Mouse (Mus musculus) splenic B cell, adult 2 months (primary cell): ENCODE data around the gene Anxa7.
A peak's percentile ranks its signal among the peaks of the same experiment; 100 is the strongest.

Experiments used
- DNase-seq: peaks from one replicate; pipeline ENCODE4 v3.0.0-alpha.2; 2011; ENCODE audit warnings: low read depth, low spot score
- H3K27me3 ChIP-seq: 2 replicates; pipeline ENCODE4 v1.6.1; 2012; ENCODE audit warnings: mild to moderate bottlenecking, low read length, moderate library complexity, mixed read lengths; ENCODE audit not compliant: control insufficient read depth, poor library complexity, insufficient read depth, severe bottlenecking
- H3K36me3 ChIP-seq: 2 replicates; pipeline ENCODE4 v1.6.1; 2012; ENCODE audit warnings: mild to moderate bottlenecking, low read length, moderate library complexity, mixed read lengths; ENCODE audit not compliant: control insufficient read depth, poor library complexity, insufficient read depth, severe bottlenecking

Gene Anxa7

GRCm38 (mm10) chr14:20479291-20480194 is at the start of gene Anxa7:
Gene Anxa7 (minus strand): TSS chr14:20480133.
- H3K27me3 ChIP-seq = no peaks in the 10 kb centered on the region
- no peaks in the 10 kb centered on the region; the same call in 1 of the 2 replicates for H3K36me3 ChIP-seq
- peak; percentile 82 for DNase-seq

- Histone ChIP-seq H3K36me3 (no peaks in the 10 kb centered on the region), H3K27me3 (no peaks in the 10 kb centered on the region)
- no peak for DNase-seq
Measured at GRCm38 (mm10) chr14:20529643-20530042, 49.7 kb upstream of the Anxa7 start.

GRCm38 (mm10) chr14:20520179-20520578 is 40.2 kb upstream of the Anxa7 start:
- no peak for DNase-seq
- H3K27me3 ChIP-seq = no peaks in the 10 kb centered on the region
- H3K36me3 ChIP-seq = peaks cover 9% of the 10 kb centered on the region; the same call in 1 of the 2 replicates

- H3K27me3 ChIP-seq = no peaks in the 10 kb centered on the region
- 0 out of 2 replicates have a peak, but pooled peaks cover 1% of the 10 kb centered on the region for H3K36me3 ChIP-seq
- no peak for DNase-seq
Measured at GRCm38 (mm10) chr14:20508424-20508823, 28.5 kb upstream of the Anxa7 start.

GRCm38 (mm10) chr14:20502966-20503365 is 23.0 kb upstream of the Anxa7 start:
- Histone ChIP-seq H3K36me3 (peaks cover 5% of the 10 kb centered on the region), H3K27me3 (no peaks in the 10 kb centered on the region)
- DNase-seq = peak; percentile 33

GRCm38 (mm10) chr14:20499982-20500381 is 20.0 kb upstream of the Anxa7 start:
- DNase-seq = no peak

GRCm38 (mm10) chr14:20496603-20497002 is 16.7 kb upstream of the Anxa7 start, which contains the start of gene Mss51:
Gene Mss51 (minus strand): TSS chr14:20496901.
- no peak for DNase-seq
- peaks cover 9% of the 10 kb centered on the region for H3K36me3 ChIP-seq
- H3K27me3 ChIP-seq = no peaks in the 10 kb centered on the region

More at GRCm38 (mm10) chr14:20499982-20500381, 20.0 kb upstream of the Anxa7 start:
- no peaks in the 10 kb centered on the region for H3K27me3 ChIP-seq
- peaks cover 9% of the 10 kb centered on the region for H3K36me3 ChIP-seq

- no peak for DNase-seq
- Histone ChIP-seq H3K36me3 (peaks cover 2% of the 10 kb centered on the region; the same call in 1 of the 2 replicates), H3K27me3 (no peaks in the 10 kb centered on the region)
Measured at GRCm38 (mm10) chr14:20486031-20486430, 6.1 kb upstream of the Anxa7 start.

- DNase-seq = no peak
- Histone ChIP-seq H3K36me3 (peaks cover 2% of the 10 kb centered on the region; the same call in 1 of the 2 replicates), H3K27me3 (no peaks in the 10 kb centered on the region)
Measured at GRCm38 (mm10) chr14:20482051-20482751, 2.3 kb upstream of the Anxa7 start.

GRCm38 (mm10) chr14:20481211-20481610 is 1.3 kb upstream of the Anxa7 start:
- DNase-seq = peak; percentile 27
- no peaks in the 10 kb centered on the region for H3K27me3 ChIP-seq
- peaks cover 2% of the 10 kb centered on the region; the same call in 1 of the 2 replicates for H3K36me3 ChIP-seq

GRCm38 (mm10) chr14:20480195-20480579 is 254 bp upstream of the Anxa7 start:
- peaks cover 2% of the 10 kb centered on the region; the same call in 1 of the 2 replicates for H3K36me3 ChIP-seq
- no peak for DNase-seq
- H3K27me3 ChIP-seq = no peaks in the 10 kb centered on the region

GRCm38 (mm10) chr14:20478801-20479200 is 1.1 kb downstream of the Anxa7 start:
- Histone ChIP-seq H3K27me3 (no peaks in the 10 kb centered on the region), H3K36me3 (0 out of 2 replicates have a peak, but pooled peaks cover 1% of the 10 kb centered on the region)
- DNase-seq = peak; percentile 51

GRCm38 (mm10) chr14:20478385-20478784 is 1.5 kb downstream of the Anxa7 start:
- no peaks in the 10 kb centered on the region for H3K27me3 ChIP-seq
- DNase-seq = no peak
- H3K36me3 ChIP-seq = 0 out of 2 replicates have a peak, but pooled peaks cover 1% of the 10 kb centered on the region

GRCm38 (mm10) chr14:20477261-20478025 is 2.5 kb downstream of the Anxa7 start:
- H3K36me3 ChIP-seq = 0 out of 2 replicates have a peak, but pooled peaks cover 3% of the 10 kb centered on the region
- no peaks in the 10 kb centered on the region for H3K27me3 ChIP-seq
- no peak for DNase-seq
